Mouse (Mus musculus) left cerebral cortex, postnatal 25 days (tissue): ENCODE data around the gene Zfp949. TPM values are rescaled to one million over a fixed set of nuclear protein-coding genes. Genes with fewer than 3 reads are reported as not detected.
A peak's percentile ranks its signal among the peaks of the same experiment; 100 is the strongest.
"Not testable (repeated sequence)": the region's sequence is repeated elsewhere in the genome, so short reads cannot be mapped to it uniquely, and the experiment has no call there.

Experiments used
- DNase-seq, 2 experiments: peaks; one replicate each; pipeline ENCODE4 v3.0.0; 2022; ENCODE audit warnings: low spot score in 2 of 2, mixed read lengths in 1 of 2
- intact Hi-C: fragments of 180-260 bp; cut with DNase I; formaldehyde crosslinking; loops from one replicate; pipeline ENCODE4 v1.15.1; 2025
- total RNA-seq, 2 experiments: library from RNA; stranded (reverse); gene quantifications; 2 replicates each; pipeline ENCODE4 v1.2.3; 2021

The Zfp949 gene
- total RNA-seq, 2 experiments from 2014 or later, result 20.9 to 25.7 TPM

DNA sequence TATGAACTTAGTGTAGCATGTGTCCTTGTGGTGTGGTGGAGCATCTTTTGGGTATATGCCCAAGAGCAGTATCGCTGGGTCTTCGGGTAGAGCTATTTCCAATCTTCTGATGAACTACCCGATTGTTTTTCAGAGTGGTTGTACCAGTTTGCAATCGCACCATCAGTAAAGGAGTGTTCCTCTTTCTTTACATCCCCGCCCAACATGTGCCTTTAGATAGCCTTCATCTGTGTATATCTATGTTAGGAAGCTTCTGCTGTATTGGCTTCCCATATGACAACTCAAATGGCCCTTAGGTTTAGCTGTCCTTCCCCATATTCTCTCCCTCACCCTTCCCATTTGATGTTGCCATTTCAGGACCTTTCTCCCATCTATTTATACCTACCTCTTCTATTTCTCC is 13.7 kb upstream of the Zfp949 start:
- intact Hi-C loops, result no loop called here
- DNase-seq, result no peak

DNA sequence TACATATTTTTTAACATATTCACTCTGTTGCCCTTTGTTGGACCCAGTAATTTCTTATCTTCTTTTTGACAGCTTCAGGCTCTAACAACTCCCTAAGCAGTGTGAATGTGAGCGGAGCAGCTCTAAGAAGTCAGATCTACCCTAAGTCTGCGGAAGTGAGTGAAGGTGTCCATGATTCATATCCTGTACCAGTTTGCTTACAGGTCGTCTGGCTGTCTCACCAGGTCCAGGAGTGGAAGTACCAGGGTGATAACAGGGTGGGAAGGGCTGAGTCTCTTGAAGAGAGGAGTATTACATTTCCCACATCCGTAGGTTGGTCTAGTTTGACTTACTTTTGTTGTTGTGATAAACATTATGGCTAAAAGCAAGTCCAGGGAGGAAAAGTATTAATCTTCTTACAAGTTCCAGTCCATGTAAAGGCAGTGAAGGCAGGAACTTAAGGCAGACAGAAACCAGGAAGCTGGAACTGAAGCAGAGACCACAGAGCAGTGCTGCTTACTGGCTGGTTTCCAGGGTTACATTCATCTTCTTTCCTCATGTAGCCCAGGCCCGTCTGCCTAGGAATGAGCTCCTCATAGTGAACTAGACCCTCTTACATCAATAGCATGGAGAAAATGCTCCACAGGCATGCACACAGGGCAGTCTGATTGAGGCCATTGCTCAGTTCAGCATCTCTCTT is 8.1 kb upstream of the Zfp949 start:
- intact Hi-C loops, result loop anchor here (10.0 kb wide), 2 partner anchors 805 to 1145 kb away; partner anchors contain the start of gene Tbx18
- no peak for DNase-seq

DNA sequence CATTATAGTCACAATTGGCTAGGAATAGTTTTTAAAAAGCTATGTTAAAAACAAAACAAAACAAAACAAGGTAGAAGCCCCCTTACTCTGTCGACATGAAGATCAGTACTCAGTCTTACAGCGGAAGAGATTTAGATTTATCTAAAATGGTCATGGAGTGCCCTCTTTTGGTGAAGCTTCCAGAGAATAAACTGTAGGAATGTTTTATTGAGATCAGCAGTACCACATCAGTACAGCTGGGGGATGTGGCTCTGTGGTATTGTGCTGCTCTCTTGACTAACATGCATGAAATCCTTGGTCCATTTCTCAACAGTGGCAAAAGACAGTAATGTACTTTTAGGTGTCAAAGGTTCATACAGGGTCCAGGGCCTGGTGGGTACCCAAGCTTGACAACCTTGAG is 5.0 kb upstream of the Zfp949 start:
- peak; percentile 21 to 65 for DNase-seq
- intact Hi-C loops, result loop anchor here (10.0 kb wide), 2 partner anchors 808 to 1142 kb away; partner anchors contain the start of gene Tbx18

DNA sequence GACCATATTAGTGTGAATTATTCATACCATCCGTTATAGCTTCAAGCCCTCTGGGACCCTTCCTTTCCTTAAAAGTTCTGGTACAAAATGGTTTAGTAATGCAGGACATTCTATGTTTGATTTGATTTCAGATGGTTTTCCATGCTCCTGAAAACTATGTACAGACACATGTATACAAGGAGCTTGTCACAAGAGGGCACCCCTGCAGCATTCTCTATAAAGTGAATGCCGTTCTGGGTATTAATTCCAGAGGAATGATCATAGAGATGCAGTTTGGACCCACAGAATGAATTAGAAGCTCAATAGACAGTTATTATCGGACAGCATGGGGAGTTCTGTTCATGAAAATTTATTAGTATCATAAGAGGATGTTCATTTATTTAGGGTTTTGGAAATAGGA is 2.3 kb upstream of the Zfp949 start:
- intact Hi-C loops, result loop anchor here (10.0 kb wide), 2 partner anchors 811 to 1139 kb away; partner anchors contain the start of gene Tbx18
- DNase-seq, result peak in 1 of 2 experiments; percentile 38

DNA sequence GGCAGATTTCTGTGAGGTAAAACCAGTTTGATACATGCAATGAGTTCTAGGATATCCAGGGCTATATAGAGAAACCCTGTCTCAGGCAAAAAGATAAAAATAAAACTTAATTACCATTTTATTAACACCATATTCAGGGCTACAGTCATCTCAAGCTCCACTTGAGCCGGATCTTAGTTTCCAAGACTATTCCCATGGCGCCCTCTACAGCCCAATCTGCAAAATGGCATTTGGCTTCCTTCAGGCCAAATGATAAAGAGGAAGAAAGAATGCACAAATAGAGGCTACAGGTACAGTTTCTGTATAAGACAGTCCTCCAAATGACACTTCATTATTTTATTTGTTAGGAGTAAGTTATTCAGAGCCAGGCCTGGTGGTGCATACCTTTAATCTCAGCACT is 1.7 kb upstream of the Zfp949 start:
- DNase-seq, result peak in 1 of 2 experiments; percentile 37
- intact Hi-C loops, result loop anchor here (2.0 to 10.0 kb wide), 4 partner anchors 63 to 1139 kb away; partner anchors contain the start of genes Syncrip and Tbx18

DNA sequence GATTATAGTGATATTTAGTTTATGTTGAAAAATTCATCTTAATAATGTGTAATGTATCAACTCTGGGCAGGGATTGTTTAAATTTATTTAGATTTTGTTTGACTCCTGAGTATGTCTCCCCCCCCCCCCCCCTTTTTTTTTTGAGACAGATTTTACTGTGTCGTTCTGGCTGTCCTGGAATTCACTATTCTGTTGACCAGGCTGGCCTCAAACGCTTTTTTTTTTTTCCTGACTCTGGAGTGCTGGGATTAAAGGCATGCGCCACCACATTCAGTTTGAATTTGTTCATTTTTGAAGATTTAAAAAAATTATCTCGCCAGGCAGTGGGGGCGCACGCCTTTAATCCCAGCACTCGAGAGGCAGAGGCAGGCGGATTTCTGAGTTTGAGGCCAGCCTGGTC is 1.2 kb upstream of the Zfp949 start:
- DNase-seq, result no peak
- intact Hi-C loops, result loop anchor here (2.0 to 10.0 kb wide), 4 partner anchors 64 to 1138 kb away; partner anchors contain the start of genes Syncrip and Tbx18

DNA sequence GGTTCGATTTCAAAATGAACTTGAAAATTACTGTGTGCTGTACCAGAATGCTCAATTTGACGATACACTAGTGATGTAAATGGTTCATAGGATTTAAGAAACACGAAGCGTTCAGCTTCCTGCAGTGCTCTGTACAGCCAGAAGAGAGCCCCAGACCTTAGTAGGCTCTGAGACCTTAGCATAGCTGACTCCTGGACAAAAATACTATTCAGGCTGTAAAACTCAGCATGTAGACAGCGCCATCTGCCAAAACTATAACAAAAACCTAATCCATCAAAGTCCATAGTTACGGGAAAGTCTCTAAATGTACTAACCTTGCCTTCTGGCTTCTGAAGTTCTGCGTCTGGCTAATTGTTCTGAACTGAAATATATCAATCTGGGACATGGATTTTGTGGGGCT is 550 bp upstream of the Zfp949 start:
- intact Hi-C loops, result loop anchor here (2.0 to 10.0 kb wide), 4 partner anchors 64 to 1138 kb away; partner anchors contain the start of genes Syncrip and Tbx18
- peak in 1 of 2 experiments; percentile 65 for DNase-seq

DNA sequence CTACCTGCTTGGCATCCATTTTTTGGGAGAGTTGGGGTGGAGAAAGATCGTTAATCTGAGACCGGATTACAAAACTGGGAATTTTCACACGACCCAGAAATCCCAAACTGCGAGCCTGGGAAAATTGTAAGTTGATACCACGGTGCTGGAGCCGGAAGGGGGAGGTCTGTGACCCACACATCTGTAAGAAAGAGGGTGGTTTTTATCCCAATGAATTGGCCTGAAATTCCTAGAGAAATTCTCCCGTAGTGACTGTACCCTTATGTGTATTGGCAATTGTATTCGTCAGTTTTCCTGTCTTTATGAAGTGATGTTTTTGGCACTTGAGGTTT is 760 bp downstream of the Zfp949 start:
- intact Hi-C loops, result loop anchor here (2.0 to 10.0 kb wide), 3 partner anchors 110 to 1136 kb away; partner anchors contain the start of genes Snx14 and Tbx18

DNA sequence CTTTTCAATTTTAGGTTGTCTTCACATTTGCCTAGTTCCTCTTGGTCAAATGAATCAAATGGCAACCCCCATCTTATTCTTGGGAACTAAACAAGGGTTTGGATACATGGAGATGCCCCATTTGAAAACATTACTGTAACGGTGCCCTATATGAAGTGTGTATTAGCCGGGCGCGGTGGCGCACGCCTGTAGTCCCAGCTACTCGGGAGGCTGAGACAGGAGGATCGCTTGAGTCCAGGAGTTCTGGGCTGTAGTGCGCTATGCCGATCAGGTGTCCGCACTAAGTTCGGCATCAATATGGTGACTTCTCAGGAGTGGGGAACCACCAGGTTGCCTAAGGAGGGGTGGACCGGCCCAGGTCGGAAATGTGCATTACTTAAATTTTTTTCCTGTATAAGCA is 5.3 kb downstream of the Zfp949 start:
- intact Hi-C loops, result loop anchor here (10.0 kb wide), 1 partner anchor 162 kb away; no protein-coding TSS in a partner anchor
- DNase-seq, result no peak

More for the DNA sequence above, 760 bp downstream of the Zfp949 start:
- no peak for DNase-seq

DNA sequence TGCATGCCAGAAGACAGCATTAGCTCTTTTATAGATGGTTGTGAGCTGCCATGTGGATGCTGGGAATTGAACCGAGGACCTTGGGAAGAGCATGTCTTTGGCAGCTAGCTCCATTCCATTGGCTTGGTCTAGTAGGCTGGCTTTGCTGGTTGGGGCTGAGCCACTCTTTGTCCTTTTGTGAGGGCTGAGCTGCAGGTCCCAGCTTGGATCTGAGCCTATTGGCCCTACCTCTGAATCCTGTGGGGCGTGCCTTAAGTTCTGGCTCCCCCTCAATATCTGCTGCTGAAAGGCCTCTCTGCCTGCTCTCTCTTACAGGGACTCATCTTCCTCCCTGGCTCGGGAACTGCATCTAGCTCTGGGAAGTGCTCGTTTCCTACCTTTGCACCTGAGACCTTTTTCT is 10.3 kb downstream of the Zfp949 start:
- no peak for DNase-seq
- intact Hi-C loops, result loop anchor here (10.0 kb wide), 1 partner anchor 157 kb away; no protein-coding TSS in a partner anchor

DNA sequence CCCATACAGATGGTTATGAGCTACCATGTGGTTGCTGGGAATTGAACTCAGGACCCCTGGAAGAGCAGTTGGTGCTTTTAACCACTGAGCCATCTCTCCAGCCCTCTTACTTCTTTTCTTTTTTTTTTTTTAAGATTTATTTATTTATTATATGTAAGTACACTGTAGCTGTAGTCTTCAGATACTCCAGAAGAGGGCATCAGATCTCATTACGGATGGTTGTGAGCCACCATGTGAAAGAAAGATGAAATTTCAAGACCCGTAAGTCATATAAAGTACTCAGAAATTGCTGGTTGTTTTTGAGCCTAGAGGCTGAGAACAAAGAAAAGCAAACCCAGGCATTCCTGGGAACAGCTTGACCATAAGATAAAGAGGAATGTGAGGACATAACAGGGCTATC is 13.7 kb downstream of the Zfp949 start:
- intact Hi-C loops, DNase-seq: not testable (repeated sequence)

DNA sequence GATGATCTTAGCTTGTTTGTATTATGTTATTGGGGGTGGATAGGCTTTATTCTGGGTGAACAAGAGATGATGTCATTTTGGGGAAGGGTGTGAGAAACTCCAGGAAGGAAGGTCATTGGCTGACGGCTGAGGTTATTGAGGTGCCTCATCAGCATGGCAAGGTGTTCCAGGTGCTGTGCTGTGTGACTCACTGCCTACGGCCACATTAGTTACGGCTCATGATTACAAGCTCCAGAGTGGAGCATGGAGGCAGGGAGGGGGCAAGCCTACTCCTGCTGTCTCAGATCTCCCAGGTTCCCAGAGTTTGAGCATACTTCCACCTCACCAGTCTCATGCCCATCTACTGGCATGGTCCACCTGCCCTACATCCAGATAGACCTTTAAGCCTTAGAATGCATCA is 22.7 kb downstream of the Zfp949 start:
- DNase-seq, intact Hi-C loops: not testable (repeated sequence)

DNA sequence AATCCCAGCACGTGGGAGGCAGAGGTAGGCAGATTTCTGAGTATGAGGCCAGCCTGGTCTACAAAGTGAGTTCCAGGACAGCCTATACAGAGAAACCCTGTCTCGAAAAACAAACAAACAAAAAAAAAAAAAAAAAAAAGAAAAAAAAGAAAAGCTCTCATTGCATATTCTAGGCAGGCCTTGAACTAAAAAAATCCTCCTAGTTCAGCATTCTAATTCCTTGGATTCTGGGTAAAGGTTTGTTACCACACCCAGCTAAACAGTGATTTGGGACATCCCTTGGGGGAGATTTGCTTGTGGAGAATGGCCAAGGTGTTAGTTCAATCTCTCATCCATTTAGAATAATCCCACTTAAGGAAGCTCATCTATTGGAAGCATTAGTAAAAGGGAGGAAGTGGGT is 32.8 kb downstream of the Zfp949 start, which contains the start of gene Trim43a:
Trim43a (plus strand) TSS at position 301 of the 400 bp plus-strand sequence.
- DNase-seq, intact Hi-C loops: not testable (repeated sequence)

DNA sequence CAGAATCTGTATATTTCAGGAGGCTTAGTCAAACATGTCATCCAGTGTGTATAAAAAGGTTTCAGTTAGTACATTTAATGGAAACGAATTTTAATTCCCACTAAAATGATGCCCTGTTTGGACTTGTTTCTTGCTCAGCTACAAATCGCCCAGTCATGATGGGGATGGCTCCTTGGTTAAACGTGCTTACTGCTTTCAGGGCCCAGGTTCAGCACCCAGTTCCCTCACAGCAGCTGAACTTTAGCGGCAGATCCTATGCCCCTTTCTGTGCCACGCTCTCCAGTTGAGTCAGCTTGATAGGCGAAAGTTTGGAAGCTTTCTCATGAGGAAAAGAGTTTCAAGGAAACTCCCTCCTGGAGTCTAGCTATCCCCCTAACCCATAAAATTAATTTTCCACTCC is 45.9 kb downstream of the Zfp949 start:
- DNase-seq, intact Hi-C loops: not testable (repeated sequence)

DNA sequence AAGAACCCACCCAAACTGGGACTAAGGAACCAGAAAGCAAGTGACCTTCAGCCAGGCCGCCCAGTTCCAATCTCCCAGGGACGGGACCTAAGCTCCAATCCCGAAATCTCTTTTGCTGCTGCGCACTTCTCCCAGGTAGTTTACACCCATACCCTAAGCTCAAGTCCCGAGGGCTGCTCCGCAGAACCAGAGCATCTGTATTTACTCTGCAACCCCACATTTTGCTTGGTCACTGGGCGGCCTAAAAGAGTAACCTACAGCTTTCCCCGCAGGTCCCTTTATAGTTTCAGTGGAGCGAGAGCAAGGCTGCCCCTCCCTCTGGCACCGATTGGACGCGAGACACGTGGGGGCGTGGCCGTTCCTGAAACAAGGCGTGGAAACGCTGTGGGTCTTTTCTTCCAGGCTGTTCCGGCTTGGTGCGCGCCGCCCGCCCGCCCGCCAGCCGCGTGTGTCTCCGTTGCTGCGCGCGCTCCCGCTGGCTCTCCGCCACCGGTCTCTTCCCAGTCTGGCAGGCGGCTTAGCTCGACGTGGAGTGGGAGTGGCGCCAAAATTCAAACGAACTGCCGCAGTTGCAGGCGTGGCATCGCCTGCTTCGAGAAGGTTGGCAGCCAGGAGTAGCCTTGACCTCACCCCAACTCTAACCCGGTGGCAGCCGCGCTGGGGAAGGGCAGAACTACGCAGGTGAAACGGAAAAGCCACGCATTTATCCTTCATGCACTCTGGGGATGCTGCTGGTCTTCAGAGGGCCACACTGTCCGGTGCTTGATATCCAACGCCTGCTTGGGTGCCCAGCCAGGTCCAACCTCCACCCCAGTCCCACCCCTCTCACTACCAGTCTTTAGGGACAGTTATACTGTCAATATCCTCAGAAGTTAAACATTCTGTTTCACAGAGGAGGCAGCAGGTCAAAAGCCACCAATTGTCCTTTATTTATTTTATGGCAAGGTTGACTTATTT is 51.7 kb downstream of the Zfp949 start:
- intact Hi-C loops, result not testable (repeated sequence)
- peak; percentile 99 for DNase-seq

Other genes with a start within 250 kb of the Zfp949 start
- 1 to 10 TPM; 2.7 to 4.6 TPM for gene Nt5e, start 220.8 kb upstream of the Zfp949 start, total RNA-seq
- 10 to 100 TPM; 52.9 to 54.7 TPM for gene Snx14, start 109.1 kb upstream of the Zfp949 start, total RNA-seq
- gene Gm20537, start 91.4 kb upstream of the Zfp949 start, total RNA-seq, result 1 to 10 TPM; 1.3 to 2.9 TPM
- gene Syncrip, start 65.4 kb upstream of the Zfp949 start, total RNA-seq, result 10 to 100 TPM; 67.6 to 68.3 TPM
- gene Trim43a, start 32.9 kb downstream of the Zfp949 start, total RNA-seq, result 1 to 10 TPM in 1 of 2 experiments, under 1 TPM in 1; 0.92 to 1.0 TPM
- gene Mthfsl, start 172.3 kb downstream of the Zfp949 start, total RNA-seq, result 10 to 100 TPM; 25.5 to 29.2 TPM
- gene Bcl2a1d, start 183.9 kb downstream of the Zfp949 start, total RNA-seq, result 1 to 10 TPM in 1 of 2 experiments, under 1 TPM in 1; 0.64 to 1.0 TPM